Mouse (Mus musculus): ENCODE data around the gene Pik3c2a.
A peak's percentile ranks its signal among the peaks of the same experiment; 100 is the strongest.

Pik3c2a gene

GRCm38 (mm10) chr7:116443004-116443696 is at the start of gene Pik3c2a:
TSS of gene Pik3c2a (minus strand) at chr7:116443449.
- DNase-seq (ENCODE audit: low spot score in 2 of 2): peak; percentile 81 to 90

GRCm38 (mm10) chr7:116491113-116491512 is 47.9 kb upstream of the Pik3c2a start:
- no peak for DNase-seq (ENCODE audit: low spot score in 2 of 2)

GRCm38 (mm10) chr7:116485062-116485601 is 41.9 kb upstream of the Pik3c2a start:
- DNase-seq (ENCODE audit: low spot score in 2 of 2): no peak

DNA sequence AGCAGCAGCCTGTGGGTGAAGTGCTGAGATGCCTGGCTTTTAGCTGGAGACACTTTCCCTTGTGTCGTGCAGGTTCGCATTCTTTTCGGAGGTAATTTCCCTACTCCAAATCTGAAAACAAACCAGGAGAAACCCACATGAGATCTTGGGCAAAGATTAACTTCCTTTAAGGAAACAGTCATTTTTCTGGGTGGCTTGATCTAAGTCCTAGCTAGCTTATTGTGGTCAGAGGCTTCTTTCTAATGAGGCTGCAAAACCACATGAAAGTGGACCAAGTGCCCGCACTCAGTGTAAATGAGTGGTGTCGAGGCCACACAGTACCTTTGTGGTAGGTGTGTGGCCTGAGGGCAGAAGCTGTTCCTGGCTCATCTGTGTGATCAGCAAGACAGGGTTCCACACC is 41.0 kb upstream of the Pik3c2a start:
- DNase-seq (ENCODE audit: low spot score in 2 of 2): no peak

GRCm38 (mm10) chr7:116483782-116484181 is 40.5 kb upstream of the Pik3c2a start:
- DNase-seq (ENCODE audit: low spot score in 2 of 2): no peak

- peak in 1 of 2 experiments; percentile 9 for DNase-seq (ENCODE audit: low spot score in 2 of 2)
These were observed 39.9 kb upstream of the Pik3c2a start for GRCm38 (mm10) chr7:116483106-116483505.

GRCm38 (mm10) chr7:116476264-116476663 is 33.0 kb upstream of the Pik3c2a start:
- DNase-seq (ENCODE audit: low spot score in 2 of 2): no peak

- no peak for DNase-seq (ENCODE audit: low spot score in 2 of 2)
These were observed 32.6 kb upstream of the Pik3c2a start for GRCm38 (mm10) chr7:116475836-116476235.

DNA sequence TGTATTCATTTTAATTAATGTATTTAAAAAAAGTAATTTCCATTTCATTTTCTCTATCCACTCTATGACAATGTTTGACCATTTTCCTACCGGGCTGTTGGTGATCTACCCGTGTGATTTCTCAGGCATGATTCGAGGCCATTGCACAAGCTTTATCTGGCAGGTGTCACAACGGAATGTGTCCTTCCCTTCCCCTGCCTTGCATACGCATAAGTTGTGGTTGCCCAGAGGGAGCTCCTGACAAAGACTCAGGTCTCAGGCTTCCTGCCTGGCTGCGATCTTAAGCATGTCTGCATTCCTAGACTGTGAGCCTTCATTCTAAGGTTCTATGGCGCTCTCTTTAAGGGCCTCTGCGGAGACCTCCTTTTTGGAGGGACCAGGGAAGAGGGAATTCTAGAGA is 18.9 kb upstream of the Pik3c2a start:
- DNase-seq (ENCODE audit: low spot score in 2 of 2): no peak

- DNase-seq (ENCODE audit: low spot score in 2 of 2): no peak
These were observed 15.8 kb upstream of the Pik3c2a start for GRCm38 (mm10) chr7:116458985-116459441.

DNA sequence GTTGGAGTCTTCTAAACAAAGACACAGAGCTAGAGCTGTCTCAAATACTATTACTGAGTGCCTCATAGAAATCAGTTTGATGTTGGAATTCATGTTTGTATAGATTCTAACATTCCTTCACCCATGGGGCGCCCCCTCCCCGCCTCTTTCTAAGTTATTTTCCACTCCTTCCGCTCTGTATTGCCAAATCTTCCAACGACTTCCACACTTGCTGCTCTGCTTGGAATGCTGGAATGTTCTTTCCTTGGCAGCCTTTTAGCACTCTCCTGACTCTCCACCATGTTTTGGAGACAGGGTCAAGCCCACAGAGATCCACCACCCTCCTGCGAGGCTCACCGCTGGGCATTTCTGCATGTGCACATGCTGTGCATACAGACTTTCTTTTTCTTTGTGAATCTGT is 14.1 kb upstream of the Pik3c2a start:
- no peak for DNase-seq (ENCODE audit: low spot score in 2 of 2)

GRCm38 (mm10) chr7:116456964-116457363 is 13.7 kb upstream of the Pik3c2a start:
- DNase-seq (ENCODE audit: low spot score in 2 of 2): no peak

- no peak for DNase-seq (ENCODE audit: low spot score in 2 of 2)
These were observed 3.4 kb upstream of the Pik3c2a start for GRCm38 (mm10) chr7:116446645-116447044.

- no peak for DNase-seq (ENCODE audit: low spot score in 2 of 2)
These were observed 1.1 kb upstream of the Pik3c2a start for GRCm38 (mm10) chr7:116444326-116444809.

DNA sequence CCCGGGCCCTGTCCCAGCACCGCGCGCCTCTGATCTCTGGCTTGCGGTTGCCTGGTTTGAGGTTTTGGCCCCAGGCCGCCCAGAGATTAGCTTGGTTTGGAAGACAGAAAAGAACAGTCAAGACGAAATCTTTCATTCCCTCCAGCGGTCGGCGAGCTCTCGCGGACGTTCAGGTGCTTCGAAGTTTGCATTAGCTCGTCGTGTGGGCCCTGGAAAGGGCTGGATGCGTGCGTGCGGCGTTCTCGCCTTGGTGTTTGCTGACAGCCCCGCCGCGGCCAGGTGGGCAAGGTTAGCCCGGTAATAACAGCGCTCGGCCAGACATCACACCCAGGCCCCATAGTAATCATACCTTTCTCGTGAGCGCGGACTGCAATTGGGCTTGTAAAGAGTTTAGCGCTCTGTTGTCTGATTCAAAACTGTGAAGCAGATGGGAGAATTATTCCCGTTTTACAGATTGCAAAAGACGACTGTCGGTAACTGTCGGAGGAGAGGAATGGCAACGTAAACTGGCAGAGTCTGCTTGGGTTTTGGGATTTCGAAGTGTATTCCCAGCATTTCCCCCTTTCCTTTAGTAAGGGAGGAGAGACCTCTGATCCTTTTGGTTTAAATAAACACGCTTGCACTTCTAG is 562 bp upstream of the Pik3c2a start:
- no peak for DNase-seq (ENCODE audit: low spot score in 2 of 2)

DNA sequence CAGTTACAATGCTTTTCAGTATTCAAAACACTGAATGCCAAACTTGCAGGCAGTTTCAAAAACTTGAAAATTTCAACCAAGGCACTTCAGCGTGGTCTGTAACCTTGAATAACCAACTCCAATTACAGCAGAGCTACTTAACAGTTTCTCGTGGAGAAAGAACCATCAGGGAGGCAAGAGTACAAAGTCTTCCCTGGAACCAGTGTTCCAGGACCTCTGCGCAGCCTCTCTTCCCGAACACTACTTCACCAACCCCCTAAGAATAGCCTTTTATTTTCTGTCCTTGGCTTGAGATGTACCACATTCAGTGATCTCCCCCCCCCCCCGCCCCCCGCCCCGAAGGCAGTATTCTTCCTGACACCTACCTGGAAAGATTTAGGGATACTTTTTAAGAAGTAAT is 1.0 kb downstream of the Pik3c2a start:
- DNase-seq (ENCODE audit: low spot score in 2 of 2): no peak

DNA sequence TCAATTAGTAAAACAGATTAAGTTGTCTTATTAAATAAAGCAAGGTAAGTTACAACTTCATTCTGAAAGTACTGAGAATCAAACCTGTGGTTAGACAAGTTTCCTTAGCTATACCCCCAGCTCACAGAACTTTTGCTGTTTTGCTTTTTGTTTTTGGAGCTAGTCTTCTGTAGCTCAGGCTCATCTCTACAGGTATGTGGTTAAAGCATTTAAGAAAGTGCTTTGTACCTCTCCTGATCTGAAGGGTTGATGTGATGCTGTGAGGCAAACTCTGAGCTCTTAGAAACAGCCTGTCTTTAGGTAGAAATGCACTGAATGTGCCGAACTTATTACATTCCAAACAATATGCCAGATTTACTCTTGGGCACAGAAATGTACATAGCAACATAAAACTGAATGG is 1.9 kb downstream of the Pik3c2a start:
- DNase-seq (ENCODE audit: low spot score in 2 of 2): no peak

- no peak for DNase-seq (ENCODE audit: low spot score in 2 of 2)
These were observed 11.6 kb downstream of the Pik3c2a start for GRCm38 (mm10) chr7:116431661-116432060.

- no peak for DNase-seq (ENCODE audit: low spot score in 2 of 2)
These were observed 12.3 kb downstream of the Pik3c2a start for GRCm38 (mm10) chr7:116430926-116431325.

DNA sequence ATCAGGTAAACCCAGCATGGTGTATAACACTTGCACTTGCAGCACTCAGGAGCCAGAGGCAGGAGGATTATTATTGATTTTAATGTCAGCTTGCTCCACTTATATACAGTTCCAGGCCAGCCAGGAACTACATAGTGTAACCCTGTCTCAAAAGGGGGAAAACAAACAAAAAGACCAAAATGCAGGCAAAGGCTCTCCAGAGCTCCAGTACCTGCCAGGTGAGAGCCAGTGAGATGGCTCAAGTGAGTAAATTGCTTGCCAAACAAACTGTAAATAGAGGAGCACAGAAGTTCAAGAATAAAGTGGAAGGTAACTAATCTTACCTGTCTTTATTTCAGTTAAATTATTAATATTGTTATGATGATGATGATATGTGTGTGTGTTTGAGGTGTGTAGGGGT is 16.0 kb downstream of the Pik3c2a start:
- no peak for DNase-seq (ENCODE audit: low spot score in 2 of 2)

- no peak for DNase-seq (ENCODE audit: low spot score in 2 of 2)
These were observed 17.5 kb downstream of the Pik3c2a start for GRCm38 (mm10) chr7:116425771-116426170.

DNA sequence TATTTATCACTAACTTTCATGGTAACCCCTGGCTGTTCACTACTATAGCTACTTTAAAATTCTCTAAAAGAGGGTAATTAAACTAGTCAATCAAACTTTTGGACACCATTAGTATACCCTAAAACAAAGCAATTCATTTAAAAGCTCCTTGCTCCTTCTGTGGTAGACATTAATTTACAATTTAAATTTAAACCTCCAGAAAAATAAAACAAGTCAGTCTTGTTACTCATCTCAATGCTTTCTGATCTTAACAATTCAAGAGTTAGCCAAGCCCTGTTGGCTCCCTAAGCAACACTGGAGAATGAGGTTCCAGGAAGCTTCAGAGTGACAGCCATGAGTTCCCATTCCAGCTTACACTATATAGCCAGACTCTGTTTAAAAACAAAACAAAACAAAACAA is 22.2 kb downstream of the Pik3c2a start:
- DNase-seq (ENCODE audit: low spot score in 2 of 2): no peak

- no peak for DNase-seq (ENCODE audit: low spot score in 2 of 2)
These were observed 33.8 kb downstream of the Pik3c2a start for GRCm38 (mm10) chr7:116409438-116409837.
